Mouse (Mus musculus) sigmoid colon, adult 10 weeks (tissue): ENCODE data around the gene Psmd7. TPM values are rescaled to one million over a fixed set of nuclear protein-coding genes. Genes with fewer than 3 reads are reported as not detected.

ENCODE experiments used
- polyA plus RNA-seq: library from polyadenylated mRNA; stranded (reverse); fragments of 350-450 nt; fragmentation: Illumina TruSeq; extraction: RNeasy Lipid Tissue Mini Kit (QIAGEN cat#74804); gene quantifications from one replicate; pipeline ENCODE4 v1.2.3, GENCODE M21; 2014; ENCODE audit warnings: low read depth, low replicate concordance

Gene Psmd7
- 61.9 TPM for polyA plus RNA-seq

DNA sequence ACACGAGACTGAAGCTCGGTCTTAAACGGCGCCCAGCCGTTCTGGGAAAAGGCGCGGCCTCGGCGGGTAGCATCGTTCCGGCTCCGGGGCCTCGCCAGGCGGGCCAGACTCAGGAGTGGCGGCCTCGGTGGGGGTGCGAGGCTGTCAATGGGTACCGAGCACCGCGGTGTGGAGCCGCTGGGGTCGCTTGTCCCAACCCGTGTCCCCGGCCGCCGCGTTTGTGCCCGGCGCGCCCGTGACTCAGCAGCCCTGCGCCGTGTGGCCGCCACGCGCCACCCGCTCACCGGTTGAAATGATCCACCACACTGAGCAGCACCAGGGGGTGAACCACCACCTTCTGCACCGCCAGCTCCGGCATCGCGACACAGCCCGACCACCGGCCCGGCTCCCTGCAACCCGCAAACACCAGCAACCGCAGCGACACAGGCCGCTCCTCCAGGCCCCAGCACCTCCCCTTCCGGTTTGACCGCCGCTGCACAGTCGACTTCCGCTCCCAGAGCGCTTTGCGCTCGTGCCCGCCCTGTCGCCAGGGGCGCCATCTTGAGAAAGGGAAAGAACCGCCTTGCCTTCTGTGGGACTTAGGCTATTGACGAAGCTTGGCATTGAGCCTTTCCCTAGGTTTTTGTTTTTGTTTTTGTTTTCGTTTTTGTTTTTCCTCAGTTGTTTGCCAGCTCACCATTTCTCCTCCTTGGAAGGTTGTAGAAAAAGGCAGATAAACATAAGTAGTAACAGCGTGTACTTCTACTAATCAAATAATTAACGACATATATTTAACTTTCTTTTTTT is at the start of gene Psmd7:
Psmd7 (minus strand) TSS at position 470 of the 786 bp plus-strand sequence.

Other genes with a start within 250 kb of the Psmd7 start
- 36.4 TPM for gene Nqo1, start 185.3 kb downstream of the Psmd7 start, polyA plus RNA-seq
- gene Nob1, start 163.4 kb downstream of the Psmd7 start, polyA plus RNA-seq = 7.8 TPM
- 31.0 TPM for gene Wwp2, start 152.1 kb downstream of the Psmd7 start, polyA plus RNA-seq